Mouse (Mus musculus) lung, embryonic 14.5 days (tissue): ENCODE results near the gene Mcrs1. TPM values are rescaled to one million over a fixed set of nuclear protein-coding genes. Genes with fewer than 3 reads are reported as not detected.
"Not testable (repeated sequence)": the region's sequence is repeated elsewhere in the genome, so short reads cannot be mapped to it uniquely, and the experiment has no call there.

Experiments
- ATAC-seq: fragments of 200-750 bp; cut with Nextera tagmentation; 2 replicates; pipeline ENCODE4 v1.8.0; 2017; ENCODE audit warnings: mild to moderate bottlenecking, moderate TSS enrichment, moderate library complexity; ENCODE audit not compliant: insufficient read depth
- DNase-seq: peaks from one replicate; pipeline ENCODE4 v3.0.0-alpha.2; 2015
- H3K27ac ChIP-seq: fragments of 300-500 bp; sonication (generic); 2 replicates; pipeline ENCODE4 v1.5.1; 2014; ENCODE audit warnings: low read depth, mild to moderate bottlenecking, moderate library complexity
- H3K27me3 ChIP-seq: fragments of 300-500 bp; sonication (generic); 2 replicates; pipeline ENCODE4 v1.6.1; 2014; ENCODE audit warnings: low read length, control low read depth; ENCODE audit not compliant: insufficient read depth
- H3K36me3 ChIP-seq: fragments of 300-500 bp; sonication (generic); 2 replicates; pipeline ENCODE4 v1.6.1; 2014; ENCODE audit warnings: control low read depth; ENCODE audit not compliant: insufficient read depth
- H3K4me1 ChIP-seq: fragments of 300-500 bp; sonication (generic); 2 replicates; pipeline ENCODE4 v1.6.1; 2014; ENCODE audit warnings: antibody characterized with exemption, control low read depth; ENCODE audit not compliant: insufficient read depth
- H3K4me2 ChIP-seq: fragments of 300-500 bp; sonication (generic); 2 replicates; pipeline ENCODE4 v1.6.1; 2014; ENCODE audit warnings: mild to moderate bottlenecking
- H3K4me3 ChIP-seq: fragments of 300-500 bp; sonication (generic); 2 replicates; pipeline ENCODE4 v1.5.1; 2014; ENCODE audit warnings: low read depth, low read length
- H3K9ac ChIP-seq: fragments of 300-500 bp; sonication (generic); 2 replicates; pipeline ENCODE4 v1.6.1; 2014
- H3K9me3 ChIP-seq: fragments of 300-500 bp; sonication (generic); 2 replicates; pipeline ENCODE4 v1.6.1; 2016; ENCODE audit warnings: low read depth, low read length, control low read depth
- CTCF ChIP-seq: IDR thresholded peaks from 2 replicates; pipeline ENCODE4 v1.5.1; 2016; ENCODE audit warnings: antibody characterized with exemption, low read depth
- WGBS: fragments of 180-500 bp; shearing (Covaris S2); extraction: QIAGEN DNeasy Blood & Tissue Kit; methylation state at CpG from one replicate; pipeline ENCODE4 v1.1.7; 2014; 5-methylcytosine and 5-hydroxymethylcytosine counted together
- polyA plus RNA-seq: library from polyadenylated mRNA; unstranded; fragments of >200 nt; fragmentation: Nextera tagmentation; extraction: Ambion mirVana; gene quantifications from 2 replicates; pipeline ENCODE4 v1.2.1, GENCODE M21; 2014

Gene Mcrs1
- polyA plus RNA-seq, 1 experiment from 2014 or later = 155 TPM

- peak; percentile 83 for DNase-seq
- Histone ChIP-seq H3K4me2 (peak overlapping the region; percentile 57), H3K4me3 (peak overlapping the region; percentile 15; the same call in 1 of the 2 replicates), H3K4me1 (no peaks in the 10 kb centered on the region), H3K36me3 (no peaks in the 10 kb centered on the region), H3K27me3 (no peaks in the 10 kb centered on the region), H3K9me3 (no peaks in the 10 kb centered on the region), H3K27ac (peak overlapping the region; percentile 76), H3K9ac (no peak overlapping the region)
- 4% methylated on average over 9 of the region's 10 CpGs for WGBS
- ATAC-seq = peak; percentile 70
- no peak for TF ChIP-seq CTCF
Measured at GRCm38 (mm10) chr15:99259730-99260252, 8.0 kb upstream of the Mcrs1 start.

DNA sequence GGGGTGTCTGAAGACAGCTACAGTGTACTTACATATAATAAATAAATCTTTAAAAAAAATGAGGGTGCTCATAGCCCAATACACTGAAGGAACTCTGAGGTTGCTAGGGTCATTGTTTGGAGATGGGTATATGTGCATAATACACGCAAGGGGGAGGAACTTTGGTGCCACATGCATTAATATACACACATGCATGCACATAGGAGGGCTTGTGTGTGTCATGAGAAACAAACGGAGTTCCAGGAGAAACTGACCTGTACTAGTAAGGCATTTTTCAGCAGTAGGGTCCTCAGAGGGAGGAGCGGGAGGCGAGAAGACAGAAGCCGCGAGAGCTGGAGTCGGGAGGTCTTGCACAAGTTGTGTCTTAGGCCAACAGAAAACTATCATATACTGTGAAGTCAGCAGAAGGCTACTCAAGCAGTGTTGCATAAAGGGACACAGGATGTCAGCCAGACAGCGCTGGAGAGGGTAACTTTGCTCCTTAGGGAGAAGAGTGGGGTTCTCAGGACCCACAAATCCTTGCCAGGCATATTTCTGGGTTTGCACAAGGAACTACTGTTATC lies 7.5 kb upstream of the Mcrs1 start:
- ATAC-seq (peak; percentile 87), DNase-seq (peak; percentile 74)
- WGBS = 46% methylated on average over 8 of the region's 8 CpGs
- peak overlapping the region; percentile 15; the same call in 1 of the 2 replicates for H3K4me3 ChIP-seq
- no peak for TF ChIP-seq CTCF
- H3K4me2 ChIP-seq = peak overlapping the region; percentile 57
- H3K4me1 ChIP-seq = no peaks in the 10 kb centered on the region
- no peak overlapping the region for H3K9ac ChIP-seq
- no peaks in the 10 kb centered on the region for H3K36me3 ChIP-seq
- peak overlapping the region; percentile 76 for H3K27ac ChIP-seq
- H3K9me3 ChIP-seq = no peaks in the 10 kb centered on the region
- no peaks in the 10 kb centered on the region for H3K27me3 ChIP-seq

DNA sequence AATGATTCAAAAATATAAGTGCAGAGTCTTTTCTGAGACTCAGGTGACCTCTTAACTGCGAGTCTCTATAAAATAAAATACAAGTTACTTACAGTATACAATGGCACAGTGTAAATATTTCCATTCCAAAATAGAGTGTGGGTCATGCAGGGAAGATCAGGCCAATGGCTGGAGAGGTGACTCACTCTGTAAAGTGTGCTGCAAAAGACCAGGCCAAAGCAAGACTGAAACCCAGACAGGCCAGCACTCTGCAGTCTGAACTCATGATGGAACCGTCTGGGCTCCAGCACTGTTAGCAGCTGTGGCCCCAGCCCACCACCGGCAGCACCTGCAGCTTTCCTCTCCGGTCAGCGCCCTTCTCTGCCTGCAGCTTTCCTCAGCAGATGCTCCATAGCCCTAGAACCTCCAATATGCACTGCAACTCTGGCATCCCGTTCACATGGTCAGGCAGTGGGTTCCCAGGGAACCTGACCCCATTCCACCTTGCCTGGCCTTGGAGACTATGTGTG lies 3.5 kb upstream of the Mcrs1 start:
- Histone ChIP-seq H3K9me3 (no peaks in the 10 kb centered on the region), H3K27ac (no peak overlapping the region)
- 84% methylated on average over 6 of the region's 6 CpGs for WGBS

DNA sequence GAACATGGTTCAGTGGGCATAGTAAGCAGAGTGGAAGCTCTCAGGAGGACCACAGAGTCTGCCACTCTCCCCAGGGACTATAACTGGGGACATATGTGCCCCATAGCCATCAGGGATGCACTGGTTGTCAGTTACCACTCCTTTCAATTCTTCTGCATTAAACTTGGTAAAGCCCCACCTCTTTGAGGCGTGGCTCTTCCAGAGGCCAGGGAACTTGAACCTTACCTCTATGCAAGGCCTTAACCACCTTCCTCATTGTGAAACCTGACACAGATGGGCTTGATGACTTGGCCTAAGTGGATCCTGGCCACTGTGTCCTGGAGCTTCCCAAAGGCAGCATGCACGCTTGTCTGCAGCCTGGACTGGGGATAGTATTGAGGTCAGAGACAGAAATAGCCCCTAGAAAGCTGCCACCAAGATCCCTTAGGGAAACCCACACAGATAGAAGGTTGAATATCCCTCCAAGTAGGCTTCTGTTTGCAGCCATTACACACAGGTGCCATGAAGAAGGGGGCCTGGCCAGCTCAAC lies 2.8 kb upstream of the Mcrs1 start:
- H3K27ac ChIP-seq = no peak overlapping the region
- no peak overlapping the region for H3K4me2 ChIP-seq
- TF ChIP-seq CTCF = no peak
- WGBS = 77% methylated on average over 2 of the region's 2 CpGs
- no peak overlapping the region for H3K4me3 ChIP-seq
- H3K9ac ChIP-seq = no peak overlapping the region
- no peaks in the 10 kb centered on the region for H3K9me3 ChIP-seq
- ATAC-seq = no peak
- DNase-seq = no peak
- peaks cover 5% of the 10 kb centered on the region; the same call in 1 of the 2 replicates for H3K4me1 ChIP-seq
- no peaks in the 10 kb centered on the region for H3K27me3 ChIP-seq
- 0 out of 2 replicates have a peak, but pooled peaks cover 3% of the 10 kb centered on the region for H3K36me3 ChIP-seq

More for the DNA sequence above, 3.5 kb upstream of the Mcrs1 start:
- Histone ChIP-seq H3K9ac (no peak overlapping the region), H3K4me2 (no peak overlapping the region), H3K27me3 (no peaks in the 10 kb centered on the region), H3K4me1 (peaks cover 5% of the 10 kb centered on the region; the same call in 1 of the 2 replicates), H3K4me3 (no peak overlapping the region), H3K36me3 (no peaks in the 10 kb centered on the region)
- no peak for ATAC-seq
- TF ChIP-seq CTCF = no peak
- no peak for DNase-seq

- H3K27ac ChIP-seq = no peak overlapping the region
- no peak overlapping the region for H3K4me3 ChIP-seq
- peaks cover 5% of the 10 kb centered on the region; the same call in 1 of the 2 replicates for H3K4me1 ChIP-seq
- DNase-seq (no peak), ATAC-seq (no peak)
- peaks cover 10% of the 10 kb centered on the region; the same call in 1 of the 2 replicates for H3K36me3 ChIP-seq
- H3K4me2 ChIP-seq = no peak overlapping the region
- 87% methylated on average over 6 of the region's 6 CpGs for WGBS
- no peak for TF ChIP-seq CTCF
- H3K9me3 ChIP-seq = no peaks in the 10 kb centered on the region
- no peaks in the 10 kb centered on the region for H3K27me3 ChIP-seq
- H3K9ac ChIP-seq = no peak overlapping the region
Measured at GRCm38 (mm10) chr15:99253772-99254171, 2.0 kb upstream of the Mcrs1 start.

GRCm38 (mm10) chr15:99253175-99253479 lies 1.4 kb upstream of the Mcrs1 start:
- not testable (repeated sequence) for H3K4me1 ChIP-seq, H3K9me3 ChIP-seq, H3K27me3 ChIP-seq, DNase-seq, H3K9ac ChIP-seq, ATAC-seq, H3K4me3 ChIP-seq
- Histone ChIP-seq H3K36me3 (peaks cover 16% of the 10 kb centered on the region), H3K4me2 (peak overlapping the region; percentile 64), H3K27ac (peak overlapping the region; percentile 97)
- WGBS = 45% methylated on average over 2 of the region's 2 CpGs

GRCm38 (mm10) chr15:99252381-99253174 lies 817 bp upstream of the Mcrs1 start:
- Histone ChIP-seq H3K4me2 (peak overlapping the region; percentile 64), H3K27me3 (no peaks in the 10 kb centered on the region), H3K4me1 (peaks cover 5% of the 10 kb centered on the region; the same call in 1 of the 2 replicates), H3K4me3 (peak overlapping the region; percentile 65), H3K9ac (peak overlapping the region; percentile 56), H3K27ac (peak overlapping the region; percentile 97), H3K36me3 (peaks cover 22% of the 10 kb centered on the region), H3K9me3 (no peaks in the 10 kb centered on the region)
- 2% methylated on average over 22 of the region's 22 CpGs for WGBS
- ATAC-seq (peak; percentile 72), DNase-seq (peak; percentile 85)
- no peak for TF ChIP-seq CTCF

- not testable (repeated sequence) for H3K9me3 ChIP-seq, H3K27me3 ChIP-seq, H3K27ac ChIP-seq, H3K4me1 ChIP-seq
- Histone ChIP-seq H3K4me2 (peak overlapping the region; percentile 64), H3K4me3 (peak overlapping the region; percentile 65), H3K9ac (peak overlapping the region; percentile 59), H3K36me3 (peaks cover 35% of the 10 kb centered on the region)
- ATAC-seq (peak; percentile 8), DNase-seq (peak; percentile 21)
- under 1% methylated on average over 14 of the region's 15 CpGs for WGBS
Measured at GRCm38 (mm10) chr15:99251111-99251510, 650 bp downstream of the Mcrs1 start.
